In the genomic region with DNA sequence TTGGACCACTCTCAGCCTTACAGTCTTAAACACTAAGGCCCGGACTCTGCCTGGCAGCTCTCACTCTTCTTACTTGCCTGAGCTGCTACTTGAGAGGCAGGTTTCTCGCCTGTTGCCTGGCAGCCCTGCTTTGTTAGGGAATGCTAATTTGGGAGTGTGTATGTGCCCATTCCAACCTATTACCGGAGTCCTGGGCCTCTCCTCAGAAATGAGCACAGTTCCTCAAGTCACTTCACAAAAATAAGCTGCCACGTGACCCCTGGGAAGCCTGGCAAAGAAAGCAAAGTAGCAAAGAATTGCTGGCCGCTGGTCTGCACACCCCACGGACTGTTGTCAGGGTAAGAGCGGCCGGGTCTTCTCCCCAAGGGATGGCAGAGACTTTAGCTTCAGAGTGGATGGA, we compare ENCODE assay signal across 11 mouse cellular contexts. TPM values are rescaled to one million over a fixed set of nuclear protein-coding genes. Genes with fewer than 3 reads are reported as not detected.
DNase-seq lines count a peak whose midpoint lies in the region; ATAC-seq and TF ChIP-seq lines count a peak whose summit lies in the region.
"Had no signal": no experiment of that assay in that cellular context is flagged by ENCODE, and none has a peak within 500 bp of the region (broad histone marks: within the 10 kb centered on the region; RNA-seq: fewer than 3 reads in every experiment).

No protein-coding gene starts in this region.

- DNase-seq in kidney, adult 2 months, result no peak
- DNase-seq in kidney, adult 11 months, result no peak
- DNase-seq in thymus, adult 2 months, result no peak
- no peak for DNase-seq in thymus, postnatal 0 days (ENCODE audit: low spot score)
- DNase-seq in skeletal muscle tissue, adult 2 months (ENCODE audit: low read depth, low spot score), result peak; percentile 45
- no peak for DNase-seq in retina, postnatal 1 day
- DNase-seq: kidney, adult 8-10 months; thymus, postnatal 36 days had no signal

- TF ChIP-seq CTCF in kidney, adult 2 months (conservative IDR thresholded peaks at IDR 0.05; ENCODE audit: insufficient read depth, insufficient read length, low read depth, low read length), result no peak
- TF ChIP-seq CTCF in thymus, adult 2 months (IDR thresholded peaks at IDR 0.05; ENCODE audit: borderline replicate concordance, control insufficient read depth, extremely low read depth, insufficient read depth, low read length, poor library complexity), result 0 out of 2 replicates have a peak, but pooled peaks have one; percentile 3

- H3K36me3 ChIP-seq in kidney, adult 2 months (ENCODE audit: control insufficient read depth, insufficient read depth, low read length), result no peaks in the 10 kb centered on the region
- H3K36me3 ChIP-seq in thymus, adult 2 months (ENCODE audit: control insufficient read depth, insufficient read depth, low read length), result peaks cover 28% of the 10 kb centered on the region
- H3K36me3 ChIP-seq in lung, embryonic 15.5 days, result peaks cover 16% of the 10 kb centered on the region

- H3K4me1 ChIP-seq in kidney, adult 2 months (ENCODE audit: control insufficient read depth, insufficient read depth, low read length), result peaks cover 21% of the 10 kb centered on the region
- H3K4me1 ChIP-seq in thymus, adult 2 months (replicated peaks; ENCODE audit: control insufficient read depth, insufficient read depth, low read length), result peaks cover 34% of the 10 kb centered on the region
- H3K4me1 ChIP-seq in lung, embryonic 15.5 days, result peaks cover 31% of the 10 kb centered on the region

- ATAC-seq in lung, embryonic 15.5 days (ENCODE audit: borderline replicate concordance, extremely low read depth, low FRiP score, low TSS enrichment), result no peak
- no peak for ATAC-seq in inflammation-experienced regulatory T-cells, adult 6 months
- ATAC-seq: liver, embryonic 12.5 days had no signal

- no peak for TF ChIP-seq POLR2A in kidney, adult 2 months (IDR thresholded peaks at IDR 0.05; ENCODE audit: low read depth, low read length)
- TF ChIP-seq POLR2A in thymus, adult 2 months (IDR thresholded peaks at IDR 0.05; ENCODE audit: control insufficient read depth, extremely low read depth, insufficient read depth, low read length, poor library complexity), result no peak

- H3K27me3 ChIP-seq in kidney, adult 2 months (replicated peaks; ENCODE audit: control insufficient read depth, insufficient read depth, low read length), result no peaks in the 10 kb centered on the region
- no peaks in the 10 kb centered on the region for H3K27me3 ChIP-seq in thymus, adult 2 months (ENCODE audit: control insufficient read depth, insufficient read depth, low read length)
- H3K27me3 ChIP-seq in lung, embryonic 15.5 days, result no peaks in the 10 kb centered on the region
- H3K27me3 ChIP-seq: liver, embryonic 12.5 days had no signal

- 59% methylated on average over 8 of the region's 8 CpGs for WGBS in kidney, adult 2 months
- 95% methylated on average over 8 of the region's 8 CpGs for WGBS in thymus, adult 2 months
- WGBS in lung, embryonic 15.5 days, result 68% methylated on average over 8 of the region's 8 CpGs

- H3K4me2 ChIP-seq in lung, embryonic 15.5 days, result no peak overlapping the region
- H3K4me2 ChIP-seq: liver, embryonic 12.5 days had no signal

- H3K4me3 ChIP-seq in kidney, adult 2 months (ENCODE audit: insufficient read depth, low read depth, low read length), result no peak overlapping the region
- no peak overlapping the region for H3K4me3 ChIP-seq in thymus, adult 2 months (ENCODE audit: control insufficient read depth, insufficient read depth, low read length)
- no peak overlapping the region for H3K4me3 ChIP-seq in lung, embryonic 15.5 days
- H3K4me3 ChIP-seq: liver, embryonic 12.5 days had no signal

- no peaks in the 10 kb centered on the region for H3K9me3 ChIP-seq in lung, embryonic 15.5 days
- H3K9me3 ChIP-seq: liver, embryonic 12.5 days had no signal

- H3K27ac ChIP-seq in kidney, adult 2 months (ENCODE audit: insufficient read depth, low read depth, low read length), result 0 out of 2 replicates have a peak overlapping the region, but pooled peaks have one; percentile 3
- H3K27ac ChIP-seq in thymus, adult 2 months (ENCODE audit: control insufficient read depth, insufficient read depth, low read length), result no peak overlapping the region
- peak overlapping the region; percentile 19; the same call in 1 of the 2 replicates for H3K27ac ChIP-seq in lung, embryonic 15.5 days
- H3K27ac ChIP-seq: liver, embryonic 12.5 days had no signal

- H3K9ac ChIP-seq in lung, embryonic 15.5 days, result no peak overlapping the region
- H3K9ac ChIP-seq: liver, embryonic 12.5 days had no signal

RNA-seq across cellular contexts. Expression of gene Elk3, which starts 47.5 kb away (rescaled TPM):
- polyA plus RNA-seq in kidney, adult 2 months (2012; rRNA removed), result 27.5 and 28.1 TPM in 2 replicates
- polyA plus RNA-seq in thymus, adult 2 months (2012; rRNA removed), result 47.2 and 62.7 TPM in 2 replicates
- polyA plus RNA-seq in thymus, postnatal 0 days (2015; fragmentation: Nextera tagmentation; extraction: Ambion mirVana), result 18.2 and 19.1 TPM in 2 replicates
- 51.9 and 52.3 TPM in 2 replicates for polyA plus RNA-seq in lung, embryonic 15.5 days (2015; fragmentation: Nextera tagmentation; extraction: Ambion mirVana)
- polyA plus RNA-seq in inflammation-experienced regulatory T-cells, adult 6 months (2017; shearing (Covaris generic)), result 10 to 100 TPM; 36.0 to 50.7 (median 38.6) TPM
